Mouse (Mus musculus) urinary bladder, postnatal 36 days (tissue): ENCODE measurements around the gene Olfr1502.
"Not testable (repeated sequence)": the region's sequence is repeated elsewhere in the genome, so short reads cannot be mapped to it uniquely, and the experiment has no call there.

Source experiments
- DNase-seq, 2 experiments: peaks; one replicate each; pipeline ENCODE4 v3.0.0; 2022; ENCODE audit warnings: low spot score in 2 of 2, mixed read lengths in 1 of 2

The Olfr1502 gene

DNA sequence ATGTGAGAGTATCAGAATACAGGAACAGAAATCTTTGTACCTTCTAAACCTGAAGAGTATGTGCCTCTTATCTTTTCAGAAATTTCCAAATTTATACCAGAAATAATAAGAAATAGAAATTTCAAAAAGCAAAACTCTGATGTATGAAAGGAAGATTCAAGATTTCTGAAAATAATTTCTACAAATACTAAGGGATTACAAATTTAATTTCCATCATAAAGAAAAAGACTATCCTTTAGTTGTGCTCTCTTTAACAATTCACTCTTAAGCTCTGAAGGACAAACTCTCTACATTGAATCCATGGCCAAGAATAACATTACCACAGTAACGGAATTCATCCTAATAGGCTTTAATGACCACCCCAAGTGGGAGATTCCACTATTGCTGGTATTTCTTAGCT is at the start of gene Olfr1502:
Gene Olfr1502 (plus strand): TSS at position 301 of the 400 bp plus-strand sequence.
- DNase-seq, result no peak

DNA sequence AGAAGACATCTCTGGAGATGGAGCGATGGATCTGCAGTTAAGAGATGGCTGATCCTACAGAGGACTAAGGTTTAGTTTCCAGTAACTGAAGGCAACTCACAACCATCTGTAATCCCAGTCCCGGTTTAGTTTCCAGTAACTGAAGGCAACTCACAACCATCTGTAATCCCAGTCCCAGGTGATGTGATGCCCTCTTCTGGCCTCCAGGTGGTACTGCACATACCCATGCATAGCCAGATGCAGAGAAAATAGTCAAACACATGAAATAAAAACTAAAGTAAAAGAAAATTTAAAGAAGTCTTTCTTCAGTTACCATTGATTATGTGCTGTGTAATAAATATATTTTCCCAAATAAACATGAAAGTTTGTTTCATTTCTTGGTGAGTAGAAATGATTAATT is 48.8 kb upstream of the Olfr1502 start:
- DNase-seq, result no peak

DNA sequence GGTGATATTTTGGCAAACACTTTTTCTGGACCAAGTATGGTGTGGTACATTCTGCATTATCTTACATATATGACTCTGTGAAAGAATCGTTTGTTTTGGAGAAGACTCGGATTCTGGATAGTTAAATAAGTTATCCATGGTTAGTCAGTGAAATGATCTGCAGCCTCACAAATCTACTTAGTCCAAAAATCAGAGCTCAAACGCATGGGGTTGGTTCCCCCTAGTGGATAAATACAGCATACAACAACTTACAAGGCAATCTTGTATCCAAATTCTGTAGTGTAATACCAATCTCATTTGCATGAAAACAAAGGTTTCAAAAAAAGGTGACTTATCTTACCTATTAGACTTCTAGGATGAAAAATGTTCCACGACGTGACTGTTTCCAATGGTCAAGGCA is 42.8 kb upstream of the Olfr1502 start:
- no peak for DNase-seq

DNA sequence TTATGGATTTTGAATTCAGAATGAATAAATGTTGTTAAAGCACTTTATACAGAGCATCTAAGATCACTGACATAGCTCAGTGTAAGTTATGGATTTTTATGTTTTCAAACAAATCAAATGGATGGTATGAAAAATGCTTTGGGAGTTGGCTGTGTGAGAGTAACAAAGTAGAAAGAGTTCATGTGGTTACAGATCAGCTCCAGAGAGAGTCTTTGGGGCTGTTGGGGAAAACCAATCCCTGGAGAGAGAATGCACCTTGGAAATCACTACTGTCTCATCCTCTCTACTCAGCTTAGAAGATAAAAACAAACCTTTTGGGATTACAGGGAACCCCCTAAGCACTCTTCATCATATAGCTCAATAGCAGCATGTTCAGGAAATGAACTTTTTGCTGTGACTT is 42.2 kb upstream of the Olfr1502 start, which contains the start of gene Olfr1499:
Gene Olfr1499 (minus strand): TSS at position 101 of the 400 bp plus-strand sequence.
- no peak for DNase-seq

DNA sequence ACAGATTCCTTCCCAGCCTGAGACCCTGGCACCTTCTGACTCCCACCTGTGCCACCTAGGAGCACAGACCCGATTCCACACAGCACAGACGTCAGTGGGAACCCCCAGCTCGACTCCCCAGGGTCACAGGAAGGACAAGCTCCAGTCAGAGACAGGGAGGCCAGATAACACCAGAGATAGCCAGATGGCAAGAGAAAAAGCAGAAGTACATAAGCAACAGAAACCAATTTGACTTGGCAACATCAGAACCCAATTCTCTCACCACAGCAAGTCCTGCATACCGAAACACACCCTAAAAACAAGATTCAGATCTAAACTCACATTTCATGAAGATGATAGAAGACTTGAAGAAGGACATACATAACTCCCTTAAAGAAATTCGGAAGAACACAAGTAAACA is 40.7 kb upstream of the Olfr1502 start:
- no peak for DNase-seq

DNA sequence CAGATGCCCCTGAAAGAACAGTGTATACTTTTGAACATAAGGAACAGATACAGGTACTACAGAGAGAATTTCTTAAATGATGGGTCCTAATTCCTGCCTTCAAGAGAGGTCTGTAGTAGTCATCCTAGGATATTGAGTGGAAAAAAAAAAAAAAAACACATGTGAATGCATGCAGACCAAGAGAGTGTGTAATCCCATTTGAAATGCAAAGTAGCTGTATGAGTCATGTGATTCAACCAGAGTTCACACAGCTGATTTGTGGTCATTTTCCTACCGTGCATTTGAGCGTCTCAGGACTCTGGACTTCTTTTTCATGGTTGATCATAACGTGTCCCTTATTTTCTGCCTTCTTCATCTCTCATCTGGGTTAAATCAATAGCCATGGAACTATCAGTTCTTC is 33.1 kb upstream of the Olfr1502 start:
- no peak for DNase-seq

DNA sequence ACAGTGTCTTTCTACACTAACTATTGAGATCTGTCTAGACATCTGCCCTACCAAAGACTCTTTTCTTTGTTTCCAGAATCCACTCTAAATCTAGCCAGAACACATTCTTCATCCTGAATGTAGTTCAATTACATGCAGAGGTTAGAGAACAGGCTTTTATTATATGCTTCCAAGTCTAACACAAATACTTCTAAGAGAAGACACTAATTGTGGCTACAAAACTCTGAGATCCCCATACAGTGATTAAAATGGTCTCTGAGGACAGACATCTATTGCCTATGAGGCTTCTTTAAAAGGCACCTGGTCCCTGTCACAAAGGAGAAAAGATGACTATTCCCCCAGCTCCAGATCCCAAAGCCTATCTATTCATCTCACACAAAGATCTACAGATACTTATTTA is 31.2 kb upstream of the Olfr1502 start, which contains the start of gene Olfr1500:
Gene Olfr1500 (minus strand): TSS at position 101 of the 400 bp plus-strand sequence.
- DNase-seq, result no peak

DNA sequence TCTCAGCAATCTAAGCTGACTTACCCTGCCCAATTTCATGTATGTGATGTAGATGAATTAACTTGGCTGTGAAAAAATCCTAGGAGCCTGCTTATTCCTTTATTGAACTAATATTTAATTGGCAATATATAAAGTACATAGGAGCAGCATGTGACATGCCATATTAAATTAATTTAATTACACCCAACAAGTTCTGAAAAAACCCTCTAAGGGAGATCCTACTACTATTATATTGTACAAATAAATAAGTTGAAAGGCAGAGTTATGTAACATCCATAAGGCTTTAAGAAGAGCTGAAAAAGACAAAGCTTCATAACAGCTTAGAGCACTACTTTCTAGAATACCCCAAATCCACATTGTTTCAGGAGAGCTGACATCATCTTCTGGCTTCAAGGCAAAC is 11.0 kb upstream of the Olfr1502 start, which contains the start of gene Olfr1501:
Gene Olfr1501 (minus strand): TSS at position 101 of the 400 bp plus-strand sequence.
- DNase-seq, result not testable (repeated sequence)

DNA sequence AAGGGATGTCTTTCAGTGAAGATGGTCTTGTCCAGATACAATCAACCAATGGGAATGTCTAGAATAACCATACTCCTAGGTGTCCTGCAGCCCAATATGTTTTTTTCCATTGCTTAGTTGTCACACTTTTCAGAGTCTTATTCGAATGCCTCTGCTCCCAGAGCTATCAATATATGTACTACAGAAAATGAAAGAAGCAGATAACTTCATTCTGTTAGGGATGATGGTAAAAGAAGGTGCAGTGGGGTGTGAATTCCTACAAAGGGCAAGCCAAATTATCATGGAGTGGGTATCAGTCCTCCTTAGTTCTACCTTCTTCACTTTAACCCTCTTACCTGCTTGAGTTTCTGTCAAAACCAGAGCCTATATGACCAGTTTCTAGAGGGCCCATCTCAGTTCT is 36.2 kb downstream of the Olfr1502 start, which contains the start of gene Olfr1504:
Gene Olfr1504 (minus strand): TSS at position 101 of the 400 bp plus-strand sequence.
- no peak for DNase-seq
